Mouse (Mus musculus) adrenal gland, adult 10 weeks (tissue): ENCODE results near the gene Fam53b. TPM values are rescaled to one million over a fixed set of nuclear protein-coding genes. Genes with fewer than 3 reads are reported as not detected.

ENCODE experiments used
- polyA plus RNA-seq: library from polyadenylated mRNA; stranded (reverse); fragments of 350-450 nt; fragmentation: Illumina TruSeq; extraction: RNeasy Lipid Tissue Mini Kit (QIAGEN cat#74804); gene quantifications from one replicate; pipeline ENCODE4 v1.2.3, GENCODE M21; 2014; ENCODE audit warnings: low read depth, low replicate concordance

The Fam53b gene
- polyA plus RNA-seq, result 32.6 TPM

GRCm38 (mm10) chr7:132813416-132814088 lies at the start of gene Fam53b:
Gene Fam53b (minus strand): TSS chr7:132813886.

DNA sequence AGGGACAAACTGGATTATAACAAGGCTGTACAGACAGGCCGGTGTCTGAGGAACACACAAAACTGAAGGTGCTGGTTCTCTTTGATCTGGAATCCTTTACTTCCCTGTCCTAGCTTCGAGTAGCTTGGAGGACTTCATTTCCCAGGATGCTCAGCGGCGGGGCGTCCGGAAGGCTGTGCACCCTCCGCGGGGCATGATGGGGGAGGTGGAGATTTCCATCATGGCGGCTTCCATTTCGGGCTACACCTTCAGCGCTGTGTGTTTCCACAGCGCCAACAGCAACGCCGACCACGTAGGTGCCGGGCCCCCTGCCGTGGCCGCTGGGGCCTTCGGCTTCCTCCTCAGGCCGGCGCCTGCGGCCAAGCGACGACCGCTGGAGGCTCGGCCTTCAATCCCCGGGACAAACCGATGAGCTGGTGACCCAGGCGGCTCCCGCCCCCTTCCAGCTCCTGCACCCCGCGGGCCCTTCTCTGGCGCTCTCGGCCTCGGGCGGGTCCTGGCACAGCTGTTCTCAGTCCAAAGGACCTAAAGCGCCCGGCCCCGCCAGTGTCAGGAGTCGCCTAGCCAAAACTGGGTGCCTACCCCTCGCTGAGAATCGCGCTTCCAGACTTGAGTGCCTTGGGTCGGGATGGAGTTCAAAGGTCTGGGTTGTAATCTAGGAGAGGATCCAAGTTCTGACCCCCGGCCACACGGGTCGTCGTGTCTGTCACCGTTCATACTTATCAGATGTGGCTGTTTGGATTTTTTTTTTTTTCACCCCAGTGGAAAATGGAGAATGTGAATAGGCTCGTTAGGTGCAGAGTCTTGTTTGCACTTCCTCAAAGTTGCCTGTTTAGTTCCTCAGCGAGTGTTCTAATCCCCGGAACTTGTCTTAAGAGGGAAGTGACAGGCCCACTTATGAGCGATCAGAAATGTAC lies 45.6 kb upstream of the Fam53b start, which contains the start of gene Abraxas2:
Gene Abraxas2, plus strand, starts transcription at position 184 of the 917 bp plus-strand sequence.

DNA sequence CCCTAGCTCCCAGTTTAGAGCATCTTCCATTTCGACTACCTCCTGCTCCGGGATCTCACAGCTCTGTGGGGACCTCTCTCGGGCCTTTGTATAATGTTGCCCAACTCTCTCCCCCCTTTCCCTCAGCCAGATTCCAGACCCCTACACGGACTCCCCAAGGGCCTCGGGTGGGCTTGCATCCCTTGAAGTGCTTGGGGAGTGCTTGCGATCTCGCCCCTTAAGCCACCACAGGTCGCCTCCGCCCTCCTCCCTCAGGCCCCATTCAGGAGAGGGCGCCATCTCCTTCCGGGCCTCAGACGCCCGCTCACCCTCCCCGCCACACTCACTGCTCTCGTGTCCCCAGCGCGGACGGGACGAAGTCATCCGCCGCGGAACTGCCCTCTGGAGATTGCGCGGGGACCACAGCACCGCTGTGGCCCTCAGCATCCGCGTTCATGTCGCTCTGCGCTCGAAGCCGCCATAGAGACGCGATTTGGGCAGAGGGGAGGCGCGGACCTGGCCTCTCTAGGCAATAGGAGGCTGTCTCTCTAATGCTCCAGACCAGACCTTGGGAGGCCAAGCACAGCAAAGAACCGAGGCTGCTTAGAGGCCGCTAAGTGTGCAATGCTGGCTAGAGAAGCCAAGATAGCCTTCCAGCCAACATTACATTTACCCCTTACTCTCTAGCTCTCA lies 38.6 kb upstream of the Fam53b start, which contains the start of gene Eef1akmt2:
Gene Eef1akmt2, minus strand, starts transcription at position 501 of the 672 bp plus-strand sequence.

Other genes with a start within 250 kb of the Fam53b start
- gene Oat, start 237.5 kb downstream of the Fam53b start, polyA plus RNA-seq, result 125 TPM
- gene Nkx1-2, start 214.2 kb downstream of the Fam53b start, polyA plus RNA-seq, result not detected
- gene Lhpp, start 203.2 kb downstream of the Fam53b start, polyA plus RNA-seq, result 9.3 TPM
- 130 TPM for gene Eef1akmt2, start 38.8 kb upstream of the Fam53b start, polyA plus RNA-seq
- 96.4 TPM for gene Abraxas2, start 45.3 kb upstream of the Fam53b start, polyA plus RNA-seq
- gene Zranb1, start 117.3 kb upstream of the Fam53b start, polyA plus RNA-seq, result 75.1 TPM